Comparison of ENCODE assay signal across 9 mouse cellular contexts in the genomic region with DNA sequence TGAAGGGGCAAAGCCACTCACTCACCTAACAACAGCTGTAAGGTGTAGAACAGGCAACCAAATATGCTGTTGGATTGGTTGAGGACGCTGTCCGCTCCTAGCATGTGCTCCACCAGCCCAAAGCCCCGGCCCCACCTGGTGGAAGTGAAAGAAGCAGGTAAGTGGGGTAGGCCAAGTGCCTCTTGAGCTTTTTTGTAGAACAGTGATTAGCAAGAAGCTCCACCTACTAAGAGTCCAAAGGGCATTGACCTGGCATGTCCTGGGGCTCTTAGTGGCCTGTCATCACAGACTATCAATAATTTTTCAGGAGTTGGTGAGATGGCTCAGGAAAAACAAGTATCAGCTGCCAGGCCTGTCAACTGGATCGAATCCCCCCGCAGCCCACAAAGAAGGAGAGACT. TPM values are rescaled to one million over a fixed set of nuclear protein-coding genes. Genes with fewer than 3 reads are reported as not detected.
DNase-seq lines count a peak whose midpoint lies in the region; ATAC-seq and TF ChIP-seq lines count a peak whose summit lies in the region.
"Had no signal": no experiment of that assay in that cellular context is flagged by ENCODE, and none has a peak within 500 bp of the region (broad histone marks: within the 10 kb centered on the region; RNA-seq: fewer than 3 reads in every experiment).

No protein-coding gene starts in this region.

- H3K36me3 ChIP-seq in heart, adult 2 months (ENCODE audit: control insufficient read depth, insufficient read depth, low read length): no peaks in the 10 kb centered on the region
- H3K36me3 ChIP-seq in MEL (ENCODE audit: control insufficient read depth in 1 of 2, insufficient read depth in 2 of 2, low read length in 2 of 2): peaks cover 0 to 15% of the 10 kb centered on the region in 2 experiments; a peak in 2 of 4 replicates
- H3K36me3 ChIP-seq in intestine, embryonic 15.5 days: peaks cover 4% of the 10 kb centered on the region; the same call in 1 of the 2 replicates

- TF ChIP-seq CTCF in heart, adult 2 months (IDR thresholded peaks at IDR 0.05): no peak
- TF ChIP-seq CTCF in MEL (IDR thresholded peaks at IDR 0.05 in 2 of 3, conservative IDR thresholded peaks at IDR 0.05 in 1 of 3; ENCODE audit: control insufficient read depth in 1 of 3, insufficient read depth in 1 of 3, low read depth in 2 of 3, low read length in 3 of 3, poor library complexity in 1 of 3, severe bottlenecking in 1 of 3): no peak

- H3K27me3 ChIP-seq in heart, adult 2 months (ENCODE audit: control insufficient read depth, insufficient read depth, low read length): no peaks in the 10 kb centered on the region
- no peaks in the 10 kb centered on the region for H3K27me3 ChIP-seq in MEL (ENCODE audit: control insufficient read depth in 1 of 2, insufficient read depth in 2 of 2, low read length in 2 of 2)
- H3K27me3 ChIP-seq in intestine, embryonic 15.5 days (replicated peaks): no peaks in the 10 kb centered on the region

- H3K9me3 ChIP-seq in MEL (replicated peaks; ENCODE audit: insufficient read depth, low read length): no peaks in the 10 kb centered on the region
- H3K9me3 ChIP-seq in intestine, embryonic 15.5 days: no peaks in the 10 kb centered on the region

- no peaks in the 10 kb centered on the region for H3K79me2 ChIP-seq in heart, adult 2 months (replicated peaks; ENCODE audit: control insufficient read depth, insufficient read depth, low read length)
- H3K79me2 ChIP-seq in MEL (ENCODE audit: control insufficient read depth, insufficient read depth, low read length, poor library complexity): no peaks in the 10 kb centered on the region

- peaks cover 2% of the 10 kb centered on the region for H3K4me1 ChIP-seq in heart, adult 2 months (ENCODE audit: control insufficient read depth, insufficient read depth, low read length)
- H3K4me1 ChIP-seq in MEL (ENCODE audit: control insufficient read depth in 1 of 2, insufficient read depth in 2 of 2, low read length in 2 of 2): peaks cover 18 to 31% of the 10 kb centered on the region in 2 experiments
- H3K4me1 ChIP-seq in intestine, embryonic 15.5 days (replicated peaks): peaks cover 12% of the 10 kb centered on the region

- WGBS in heart, adult 2 months: 72% methylated on average over 5 of the region's 5 CpGs
- 62% methylated on average over 5 of the region's 5 CpGs for WGBS in intestine, embryonic 15.5 days

- no peak overlapping the region; the same call in 1 of the 2 replicates for H3K27ac ChIP-seq in heart, adult 2 months
- H3K27ac ChIP-seq in MEL (ENCODE audit: control insufficient read depth, low read depth, low read length): no peak overlapping the region
- H3K27ac ChIP-seq in intestine, embryonic 15.5 days: peak overlapping the region; percentile 87

- no peak for TF ChIP-seq RAD21 in MEL (IDR thresholded peaks at IDR 0.05; ENCODE audit: low read depth, low read length)

- ATAC-seq in intestine, embryonic 15.5 days: no peak
- no peak for ATAC-seq in granulocyte monocyte progenitor cell, adult 5-6 weeks (replicated peaks; ENCODE audit: poor library complexity, severe bottlenecking)
- no peak for ATAC-seq in cerebellum, adult (ENCODE audit: insufficient number of reproducible peaks, low FRiP score, low TSS enrichment)

- intact Hi-C loops in heart, adult 2 months (cut with DNase I): no loop called here

- peak overlapping the region; percentile 88 for H3K4me2 ChIP-seq in intestine, embryonic 15.5 days (replicated peaks)

- TF ChIP-seq POLR2A in heart, adult 2 months (IDR thresholded peaks at IDR 0.05; ENCODE audit: insufficient read depth, low read depth, low read length): no peak
- no peak for TF ChIP-seq POLR2A in MEL (IDR thresholded peaks at IDR 0.05; ENCODE audit: control insufficient read depth in 1 of 2, insufficient read depth in 1 of 2, low read depth in 1 of 2, low read length in 2 of 2, poor library complexity in 1 of 2)

- H3K4me3 ChIP-seq in heart, adult 2 months: peak overlapping the region; percentile 72; the same call in 1 of the 2 replicates
- H3K4me3 ChIP-seq in MEL (ENCODE audit: control insufficient read depth in 1 of 2, insufficient read depth in 1 of 2, low read depth in 2 of 2, low read length in 2 of 2): peak overlapping the region in 1 of 2 experiments; percentile 75; a peak in 1 of 4 replicates
- H3K4me3 ChIP-seq in intestine, embryonic 15.5 days (replicated peaks): peak overlapping the region; percentile 64

- TF ChIP-seq EP300 in heart, adult 2 months (IDR thresholded peaks at IDR 0.05; ENCODE audit: insufficient read depth, low read depth, low read length): no peak
- TF ChIP-seq EP300 in MEL (IDR thresholded peaks at IDR 0.05; ENCODE audit: low read depth in 1 of 2, low read length in 2 of 2): no peak

- H3K9ac ChIP-seq in heart, adult 2 months (ENCODE audit: low read depth, low read length): no peak overlapping the region
- H3K9ac ChIP-seq in MEL (ENCODE audit: control insufficient read depth, low read depth, low read length, poor library complexity, severe bottlenecking): peak overlapping the region; percentile 76; the same call in 1 of the 2 replicates
- peak overlapping the region; percentile 68 for H3K9ac ChIP-seq in intestine, embryonic 15.5 days

- no peak for DNase-seq in heart, adult 2 months
- no peak for DNase-seq in heart, adult 18-20 months
- no peak for DNase-seq in MEL (ENCODE audit: low read depth, low spot score)
- DNase-seq in lung, postnatal 36 days: peak; percentile 50
- no peak for DNase-seq in frontal cortex, postnatal 14 days (ENCODE audit: low spot score in 2 of 2)
- DNase-seq: embryo, embryonic 11 days had no signal

TF ChIP-seq in MEL, 35 proteins besides CTCF, POLR2A, EP300 and RAD21 (continues in another document):
- TF ChIP-seq E2F4 (IDR thresholded peaks at IDR 0.05; ENCODE audit: borderline replicate concordance, low read depth, low read length) (no peak), BHLHE40 (IDR thresholded peaks at IDR 0.05; ENCODE audit: borderline replicate concordance, low read depth, low read length) (no peak), NRF1 (IDR thresholded peaks at IDR 0.05; ENCODE audit: insufficient read depth, low read depth, low read length, poor library complexity, severe bottlenecking) (no peak), TBP (IDR thresholded peaks at IDR 0.05; ENCODE audit: low read depth, low read length) (no peak), CHD1 (IDR thresholded peaks at IDR 0.05; ENCODE audit: low read depth, low read length) (no peak)

RNA-seq across cellular contexts. Expression of gene Gm21974, which starts 0.8 kb away (rescaled TPM):
- total RNA-seq in heart, adult 2 months (2021): not detected
- not detected in 2 replicates for polyA plus RNA-seq in heart, adult 2 months (2012; rRNA removed)
- total RNA-seq in heart, adult 18-20 months (2021): under 1 TPM in 1 of 2 experiments, not detected in 1; 0.27 TPM
- not detected in 2 replicates for total RNA-seq in MEL (2012; rRNA removed)
- polyA plus RNA-seq in MEL (2012; ENCODE audit: insufficient read depth in 1 of 2, insufficient read length in 2 of 2, low read depth in 1 of 2, low replicate concordance in 2 of 2, missing spikeins in 1 of 2): not detected
- polyA plus RNA-seq in intestine, embryonic 15.5 days (2015; fragmentation: Nextera tagmentation; extraction: Ambion mirVana): not detected in 2 replicates
- total RNA-seq in granulocyte monocyte progenitor cell, adult 5-6 weeks (2014; fragmentation: Nextera tagmentation): not detected in 2 replicates
- not detected in 2 replicates for total RNA-seq in granulocyte monocyte progenitor cell, adult 5-6 weeks (2017)

RNA-seq across cellular contexts. Expression of gene Vkorc1, which starts 0.9 kb away (rescaled TPM):
- 10 to 100 TPM; 16.2 to 17.7 TPM for total RNA-seq in heart, adult 2 months (2021)
- 59.2 and 90.0 TPM in 2 replicates for polyA plus RNA-seq in heart, adult 2 months (2012; rRNA removed)
- 10 to 100 TPM; 19.3 to 20.8 TPM for total RNA-seq in heart, adult 18-20 months (2021)
- total RNA-seq in MEL (2012; rRNA removed): 28.7 and 36.2 TPM in 2 replicates
- polyA plus RNA-seq in MEL (2012; ENCODE audit: insufficient read depth in 1 of 2, insufficient read length in 2 of 2, low read depth in 1 of 2, low replicate concordance in 2 of 2, missing spikeins in 1 of 2): 10 to 100 TPM in 1 of 2 experiments, not detected in 1; 66.4 TPM
- 203 and 241 TPM in 2 replicates for polyA plus RNA-seq in intestine, embryonic 15.5 days (2015; fragmentation: Nextera tagmentation; extraction: Ambion mirVana)
- total RNA-seq in granulocyte monocyte progenitor cell, adult 5-6 weeks (2014; fragmentation: Nextera tagmentation): 93.1 and 126 TPM in 2 replicates
- 24.9 and 69.4 TPM in 2 replicates for total RNA-seq in granulocyte monocyte progenitor cell, adult 5-6 weeks (2017)

RNA-seq across cellular contexts. Expression of gene Prss53, which starts 3.7 kb away (rescaled TPM):
- 1 to 10 TPM in 1 of 2 experiments, under 1 TPM in 1; 0.76 to 1.2 TPM for total RNA-seq in heart, adult 2 months (2021)
- polyA plus RNA-seq in heart, adult 2 months (2012; rRNA removed): 3.8 TPM in 2 replicates
- 1 to 10 TPM in 1 of 2 experiments, under 1 TPM in 1; 0.52 to 1.3 TPM for total RNA-seq in heart, adult 18-20 months (2021)
- total RNA-seq in MEL (2012; rRNA removed): 0.10 and 0.15 TPM in 2 replicates
- under 1 TPM in 1 of 2 experiments, not detected in 1; 0.77 TPM for polyA plus RNA-seq in MEL (2012; ENCODE audit: insufficient read depth in 1 of 2, insufficient read length in 2 of 2, low read depth in 1 of 2, low replicate concordance in 2 of 2, missing spikeins in 1 of 2)
- 1.7 and 2.3 TPM in 2 replicates for polyA plus RNA-seq in intestine, embryonic 15.5 days (2015; fragmentation: Nextera tagmentation; extraction: Ambion mirVana)
- total RNA-seq in granulocyte monocyte progenitor cell, adult 5-6 weeks (2014; fragmentation: Nextera tagmentation): 0.19 TPM in 1 of 2 replicates, not detected in the other
- total RNA-seq in granulocyte monocyte progenitor cell, adult 5-6 weeks (2017): 0.13 TPM in 1 of 2 replicates, not detected in the other

RNA-seq across cellular contexts. Expression of gene Bckdk, which starts 9.4 kb away (rescaled TPM):
- 100 to 1,000 TPM; 104 to 131 TPM for total RNA-seq in heart, adult 2 months (2021)
- polyA plus RNA-seq in heart, adult 2 months (2012; rRNA removed): 165 and 210 TPM in 2 replicates
- total RNA-seq in heart, adult 18-20 months (2021): 100 to 1,000 TPM; 119 to 128 TPM
- 32.6 and 35.0 TPM in 2 replicates for total RNA-seq in MEL (2012; rRNA removed)
- polyA plus RNA-seq in MEL (2012; ENCODE audit: insufficient read depth in 1 of 2, insufficient read length in 2 of 2, low read depth in 1 of 2, low replicate concordance in 2 of 2, missing spikeins in 1 of 2): 100 to 1,000 TPM in 1 of 2 experiments, not detected in 1; 126 TPM
- 158 and 180 TPM in 2 replicates for polyA plus RNA-seq in intestine, embryonic 15.5 days (2015; fragmentation: Nextera tagmentation; extraction: Ambion mirVana)
- total RNA-seq in granulocyte monocyte progenitor cell, adult 5-6 weeks (2014; fragmentation: Nextera tagmentation): 63.3 and 78.0 TPM in 2 replicates
- 38.6 and 50.5 TPM in 2 replicates for total RNA-seq in granulocyte monocyte progenitor cell, adult 5-6 weeks (2017)

RNA-seq across cellular contexts. Expression of gene Kat8, which starts 17.8 kb away (rescaled TPM):
- 10 to 100 TPM; 13.8 to 14.6 TPM for total RNA-seq in heart, adult 2 months (2021)
- 10.1 and 16.9 TPM in 2 replicates for polyA plus RNA-seq in heart, adult 2 months (2012; rRNA removed)
- 10 to 100 TPM; 14.1 to 14.6 TPM for total RNA-seq in heart, adult 18-20 months (2021)
- 40.3 and 45.8 TPM in 2 replicates for total RNA-seq in MEL (2012; rRNA removed)
- polyA plus RNA-seq in MEL (2012; ENCODE audit: insufficient read depth in 1 of 2, insufficient read length in 2 of 2, low read depth in 1 of 2, low replicate concordance in 2 of 2, missing spikeins in 1 of 2): 10 to 100 TPM in 1 of 2 experiments, not detected in 1; 39.5 TPM
- polyA plus RNA-seq in intestine, embryonic 15.5 days (2015; fragmentation: Nextera tagmentation; extraction: Ambion mirVana): 31.7 and 32.3 TPM in 2 replicates
- total RNA-seq in granulocyte monocyte progenitor cell, adult 5-6 weeks (2014; fragmentation: Nextera tagmentation): 20.4 and 25.0 TPM in 2 replicates
- 18.1 and 21.0 TPM in 2 replicates for total RNA-seq in granulocyte monocyte progenitor cell, adult 5-6 weeks (2017)
